Mouse (Mus musculus): ENCODE results near the gene Itprid2.

Gene Itprid2

DNA sequence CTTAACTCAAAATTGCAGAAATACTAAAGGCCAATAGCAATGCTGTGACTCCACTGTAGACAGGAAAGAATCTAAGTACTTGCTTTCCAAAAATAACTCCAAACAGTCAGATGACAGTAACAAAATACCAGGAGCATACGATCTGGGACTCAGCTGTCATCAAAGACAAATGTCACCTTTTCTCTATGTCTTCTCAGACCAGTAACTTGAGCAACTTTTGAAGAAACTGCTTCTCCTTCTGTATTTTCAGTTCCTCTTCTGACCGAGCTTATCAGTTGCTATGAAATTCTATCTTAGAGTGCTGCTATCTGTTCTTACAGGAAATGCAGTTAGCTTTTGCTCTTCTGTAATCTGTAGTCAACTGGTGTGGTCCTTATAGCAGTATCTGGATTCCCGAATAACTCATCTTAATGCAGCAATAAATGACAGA, 78.5 kb downstream of the Itprid2 start:
- DNase-seq (ENCODE audit: low spot score), result no peak

DNA sequence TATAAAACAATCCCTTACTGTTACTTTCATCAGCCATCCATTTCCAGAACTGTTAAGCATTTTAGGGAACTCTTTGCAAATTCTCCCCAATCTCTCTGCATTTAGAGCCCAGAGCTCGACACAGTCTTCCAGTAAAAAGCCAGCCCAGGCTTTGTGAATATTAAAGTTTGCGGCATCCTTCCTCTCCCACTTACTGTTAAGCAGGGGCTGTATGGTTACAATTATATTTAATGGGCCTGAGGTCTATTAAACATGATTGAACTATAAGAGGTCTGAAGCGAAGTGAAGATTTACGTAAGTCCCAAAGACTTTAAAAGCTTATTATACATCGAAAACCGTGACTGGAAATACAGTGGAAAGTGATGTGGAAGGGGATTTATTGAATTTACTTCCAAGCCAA, 79.6 kb downstream of the Itprid2 start:
- no peak for DNase-seq (ENCODE audit: low spot score)

DNA sequence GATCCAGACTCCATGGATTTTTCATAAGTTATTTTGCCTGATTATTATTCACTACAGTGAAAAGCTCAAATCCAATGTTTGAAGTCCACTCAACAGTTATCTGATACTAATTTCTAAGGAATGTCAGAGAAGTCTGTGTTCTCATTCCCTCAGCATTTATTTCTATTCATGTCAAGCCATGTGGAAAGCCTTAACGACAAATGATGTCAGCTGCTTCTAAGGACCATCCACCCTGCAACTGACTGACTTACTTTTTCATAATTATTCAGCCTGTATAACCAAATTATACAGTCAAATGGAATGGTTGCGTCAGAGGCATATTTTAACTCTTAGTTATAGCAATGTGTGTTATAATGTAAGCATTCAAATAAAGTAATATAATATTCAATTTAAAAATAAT, 80.8 kb downstream of the Itprid2 start:
- DNase-seq (ENCODE audit: low spot score), result no peak

DNA sequence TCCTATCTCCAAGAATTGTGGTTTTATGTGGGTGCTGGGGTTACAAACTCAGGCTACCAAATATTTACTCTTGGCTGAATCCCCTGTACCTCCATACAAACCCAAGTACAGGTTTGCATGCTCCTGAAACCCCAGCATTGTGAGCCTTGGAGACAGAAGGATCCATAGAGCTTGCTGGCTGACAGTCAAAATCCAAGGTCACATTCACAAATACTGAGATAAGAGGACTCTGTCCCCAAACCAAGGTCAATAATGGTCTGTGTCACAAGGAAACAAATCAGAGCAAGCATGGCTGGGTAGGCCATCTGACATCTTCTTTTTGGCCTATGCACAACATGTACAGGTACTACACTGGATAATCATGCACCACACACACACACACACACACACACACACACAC, 82.7 kb downstream of the Itprid2 start:
- no peak for DNase-seq (ENCODE audit: low spot score)

DNA sequence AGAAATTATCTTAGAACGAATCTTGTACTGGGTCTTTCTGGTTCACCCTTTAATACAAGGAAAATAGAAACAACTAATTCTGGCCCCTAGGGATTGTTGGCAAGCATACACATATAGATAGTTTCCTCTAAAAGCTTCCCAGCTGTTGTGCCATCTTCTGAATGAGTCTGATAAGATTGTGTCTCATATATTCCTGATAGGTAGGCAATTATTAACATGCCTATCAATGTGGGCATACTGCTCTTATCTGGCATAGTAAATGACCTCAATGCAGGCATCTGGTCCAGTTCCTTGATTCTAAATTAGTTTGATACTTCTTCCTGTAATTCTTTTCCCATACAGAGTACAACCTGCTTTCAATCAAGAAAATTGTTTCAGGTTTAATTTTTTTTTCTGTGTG, 87.3 kb downstream of the Itprid2 start:
- DNase-seq (ENCODE audit: low spot score), result no peak

Data from urinary bladder, postnatal 25 days (tissue).